8 mouse cellular contexts compared by ENCODE assay signal in genomic region chr5:117240321-117240731, GRCm38 (mm10). TPM values are rescaled to one million over a fixed set of nuclear protein-coding genes. Genes with fewer than 3 reads are reported as not detected.
DNase-seq lines count a peak whose midpoint lies in the region; ATAC-seq and TF ChIP-seq lines count a peak whose summit lies in the region.

No protein-coding gene starts in this region.

- TF ChIP-seq POLR2A in small intestine, adult 2 months (IDR thresholded peaks at IDR 0.05; ENCODE audit: low read depth, low read length): no peak

- peaks cover 5% of the 10 kb centered on the region; the same call in 1 of the 2 replicates for H3K27me3 ChIP-seq in kidney, embryonic 15.5 days
- no peaks in the 10 kb centered on the region for H3K27me3 ChIP-seq in forebrain, embryonic 12.5 days
- H3K27me3 ChIP-seq in limb, embryonic 10.5 days (ENCODE audit: low read depth, poor library complexity, severe bottlenecking): peaks cover 35% of the 10 kb centered on the region
- H3K27me3 ChIP-seq in small intestine, adult 2 months (ENCODE audit: control insufficient read depth, insufficient read depth, low read length): no peaks in the 10 kb centered on the region

- H3K36me3 ChIP-seq in kidney, embryonic 15.5 days: no peaks in the 10 kb centered on the region
- no peaks in the 10 kb centered on the region for H3K36me3 ChIP-seq in forebrain, embryonic 12.5 days (replicated peaks)
- no peaks in the 10 kb centered on the region for H3K36me3 ChIP-seq in limb, embryonic 10.5 days
- peaks cover 44% of the 10 kb centered on the region for H3K36me3 ChIP-seq in small intestine, adult 2 months (ENCODE audit: control insufficient read depth, insufficient read depth, low read length)

- no peak for TF ChIP-seq CTCF in small intestine, adult 2 months (IDR thresholded peaks at IDR 0.05; ENCODE audit: extremely low read depth, insufficient read length, insufficient replicate concordance, low read depth, low read length)

- H3K4me2 ChIP-seq in kidney, embryonic 15.5 days: peak overlapping the region; percentile 65
- peak overlapping the region; percentile 72 for H3K4me2 ChIP-seq in forebrain, embryonic 12.5 days

- DNase-seq in kidney, postnatal 14 days: no peak
- peak; percentile 36 for DNase-seq in NIH3T3 (ENCODE audit: low read depth)
- DNase-seq in limb, embryonic 10.5 days (ENCODE audit: low spot score): no peak
- DNase-seq in spleen, postnatal 14 days (ENCODE audit: low spot score in 2 of 2): no peak
- no peak for DNase-seq in kidney, adult 18-20 months

- H3K4me3 ChIP-seq in kidney, embryonic 15.5 days (replicated peaks): peak overlapping the region; percentile 42
- H3K4me3 ChIP-seq in forebrain, embryonic 12.5 days (replicated peaks): peak overlapping the region; percentile 46
- H3K4me3 ChIP-seq in limb, embryonic 10.5 days: peak overlapping the region; percentile 50
- peak overlapping the region; percentile 49 for H3K4me3 ChIP-seq in small intestine, adult 2 months (ENCODE audit: low read depth, low read length)

- WGBS in kidney, embryonic 15.5 days: 4% methylated on average over 12 of the region's 12 CpGs
- 4% methylated on average over 12 of the region's 12 CpGs for whole genome bisulfite sequencing in forebrain, embryonic 12.5 days
- 7% methylated on average over 12 of the region's 12 CpGs for WGBS in limb, embryonic 10.5 days
- 70% methylated on average over 12 of the region's 12 CpGs for WGBS in small intestine, adult 2 months

- ATAC-seq in kidney, embryonic 15.5 days (replicated peaks; ENCODE audit: low FRiP score): no peak
- peak; percentile 36; the same call in 1 of the 2 replicates for ATAC-seq in forebrain, embryonic 12.5 days (ENCODE audit: low FRiP score)

- peaks cover 22% of the 10 kb centered on the region for H3K4me1 ChIP-seq in kidney, embryonic 15.5 days
- peaks cover 27% of the 10 kb centered on the region for H3K4me1 ChIP-seq in forebrain, embryonic 12.5 days
- H3K4me1 ChIP-seq in limb, embryonic 10.5 days: peaks cover 17% of the 10 kb centered on the region
- H3K4me1 ChIP-seq in small intestine, adult 2 months (ENCODE audit: control insufficient read depth, insufficient read depth, insufficient read length, low read length): no peaks in the 10 kb centered on the region

- no peaks in the 10 kb centered on the region for H3K9me3 ChIP-seq in kidney, embryonic 15.5 days (replicated peaks)
- H3K9me3 ChIP-seq in forebrain, embryonic 12.5 days: no peaks in the 10 kb centered on the region
- H3K9me3 ChIP-seq in limb, embryonic 10.5 days (replicated peaks): no peaks in the 10 kb centered on the region

- H3K9ac ChIP-seq in kidney, embryonic 15.5 days: peak overlapping the region; percentile 35; the same call in 1 of the 2 replicates
- H3K9ac ChIP-seq in forebrain, embryonic 12.5 days: peak overlapping the region; percentile 55

- no peak overlapping the region for H3K27ac ChIP-seq in kidney, embryonic 15.5 days
- peak overlapping the region; percentile 85 for H3K27ac ChIP-seq in forebrain, embryonic 12.5 days
- no peak overlapping the region for H3K27ac ChIP-seq in limb, embryonic 10.5 days
- no peak overlapping the region for H3K27ac ChIP-seq in small intestine, adult 2 months (ENCODE audit: insufficient read depth, low read depth, low read length)

RNA-seq across cellular contexts. Expression of gene Pebp1, which starts 47.1 kb away (rescaled TPM):
- 760 and 766 TPM in 2 replicates for polyA plus RNA-seq in kidney, embryonic 15.5 days (2015; fragmentation: Nextera tagmentation; extraction: Ambion mirVana)
- polyA plus RNA-seq in forebrain, embryonic 12.5 days (2016; fragmentation: Nextera tagmentation; extraction: Ambion mirVana): 856 and 860 TPM in 2 replicates
- 922 and 1,037 TPM in 2 replicates for polyA plus RNA-seq in limb, embryonic 10.5 days (2016; fragmentation: Nextera tagmentation; extraction: Ambion mirVana)
- polyA plus RNA-seq in small intestine, adult 2 months (2012; rRNA removed): 280 and 305 TPM in 2 replicates
